Mouse (Mus musculus): ENCODE measurements at regions not wholly inside any gene's neighbourhood (a gene's known extent, or its start where the extent isn't known, plus 50 kb on each side); places are given as distances from the start of the nearest gene placed in this dataset.

GRCm38 (mm10) chr13:101016181-101016580, 183.0 kb upstream of the Slc30a5 start:
- no peak for DNase-seq (ENCODE audit: low read depth)

- DNase-seq (ENCODE audit: low read depth) = no peak
These were observed 182.2 kb upstream of the Slc30a5 start for GRCm38 (mm10) chr13:101015435-101015834.

- no peak for DNase-seq (ENCODE audit: low read depth)
These were observed 180.4 kb upstream of the Slc30a5 start for GRCm38 (mm10) chr13:101013604-101014003.

GRCm38 (mm10) chr13:100990646-100991045, 157.4 kb upstream of the Slc30a5 start:
- DNase-seq (ENCODE audit: low read depth) = no peak

- DNase-seq (ENCODE audit: low read depth) = no peak
These were observed 155.7 kb upstream of the Slc30a5 start for GRCm38 (mm10) chr13:100988671-100989531.

GRCm38 (mm10) chr13:100988116-100988515, 154.9 kb upstream of the Slc30a5 start:
- DNase-seq (ENCODE audit: low read depth) = no peak

- no peak for DNase-seq (ENCODE audit: low read depth)
These were observed 142.5 kb upstream of the Slc30a5 start for GRCm38 (mm10) chr13:100975741-100976140.

- no peak for DNase-seq (ENCODE audit: low read depth)
These were observed 138.1 kb upstream of the Slc30a5 start for GRCm38 (mm10) chr13:100971080-100972017.

- no peak for DNase-seq (ENCODE audit: low read depth)
These were observed 129.7 kb upstream of the Slc30a5 start for GRCm38 (mm10) chr13:100962811-100963540.

- no peak for DNase-seq (ENCODE audit: low read depth)
These were observed 121.5 kb upstream of the Slc30a5 start for GRCm38 (mm10) chr13:100954598-100955251.

- no peak for DNase-seq (ENCODE audit: low read depth)
These were observed 120.9 kb upstream of the Slc30a5 start for GRCm38 (mm10) chr13:100954106-100954505.

- no peak for DNase-seq (ENCODE audit: low read depth)
These were observed 117.9 kb upstream of the Slc30a5 start for GRCm38 (mm10) chr13:100951185-100951508.

- DNase-seq (ENCODE audit: low read depth) = no peak
These were observed 117.3 kb upstream of the Slc30a5 start for GRCm38 (mm10) chr13:100950348-100951184.

- no peak for DNase-seq (ENCODE audit: low read depth)
These were observed 110.1 kb upstream of the Slc30a5 start for GRCm38 (mm10) chr13:100943206-100943848.

- no peak for DNase-seq (ENCODE audit: low read depth)
These were observed 107.6 kb upstream of the Slc30a5 start for GRCm38 (mm10) chr13:100940791-100941190.

GRCm38 (mm10) chr13:100939677-100940076, 106.5 kb upstream of the Slc30a5 start:
- peak; percentile 14 for DNase-seq (ENCODE audit: low read depth)

- DNase-seq (ENCODE audit: low read depth) = no peak
These were observed 100.0 kb upstream of the Slc30a5 start for GRCm38 (mm10) chr13:100933265-100933664.

GRCm38 (mm10) chr13:100899566-100899965, 66.3 kb upstream of the Slc30a5 start:
- no peak for DNase-seq (ENCODE audit: low read depth)

GRCm38 (mm10) chr13:100893871-100894270, 60.6 kb upstream of the Slc30a5 start:
- no peak for DNase-seq (ENCODE audit: low read depth)

- DNase-seq (ENCODE audit: low read depth) = no peak
These were observed 59.9 kb upstream of the Slc30a5 start for GRCm38 (mm10) chr13:100893096-100893495.

Measured in c-Kit-positive CD71-positive TER-119-negative erythroid progenitor cells, embryonic 14.5 days (primary cell).